Mouse (Mus musculus) C2C12 (cell line): ENCODE results near the gene Sugp1. TPM values are rescaled to one million over a fixed set of nuclear protein-coding genes. Genes with fewer than 3 reads are reported as not detected.

Source experiments
- H3K27me3 ChIP-seq: one replicate; pipeline ENCODE4 v1.6.1; 2011; ENCODE audit not compliant: control insufficient read depth, insufficient read depth, insufficient read length
- H3K36me3 ChIP-seq: one replicate; pipeline ENCODE4 v1.6.1; 2011; ENCODE audit not compliant: control insufficient read depth, insufficient read depth
- H3K4me3 ChIP-seq: one replicate; pipeline ENCODE4 v1.5.1; 2011; ENCODE audit warnings: mild to moderate bottlenecking, control low read depth; ENCODE audit not compliant: poor library complexity, insufficient read depth, severe bottlenecking
- H3K79me2 ChIP-seq: one replicate; pipeline ENCODE4 v1.6.1; 2011; ENCODE audit not compliant: control insufficient read depth, insufficient read depth
- H3K79me3 ChIP-seq: one replicate; pipeline ENCODE4 v1.6.1; 2011; ENCODE audit warnings: low read depth, control low read depth
- H3ac ChIP-seq: one replicate; pipeline ENCODE3; 2011; ENCODE audit warnings: low read depth; ENCODE audit not compliant: control insufficient read depth, insufficient read length
- CEBPB ChIP-seq: IDR thresholded peaks from one replicate; pipeline ENCODE4 v1.6.1; 2011; ENCODE audit warnings: low read depth, mild to moderate bottlenecking, control low read depth, moderate library complexity
- CTCF ChIP-seq: IDR thresholded peaks from one replicate; pipeline ENCODE4 v1.5.1; 2011; ENCODE audit not compliant: control insufficient read depth, insufficient read depth, insufficient read length
- FOSL1 ChIP-seq: IDR thresholded peaks from one replicate; pipeline ENCODE4 v1.8.0; 2011; ENCODE audit warnings: mild to moderate bottlenecking, low read length; ENCODE audit not compliant: poor library complexity, insufficient read depth, severe bottlenecking
- MAX ChIP-seq: IDR thresholded peaks from one replicate; pipeline ENCODE4 v1.6.1; 2011; ENCODE audit warnings: mild to moderate bottlenecking, control low read depth
- MYOD1 ChIP-seq: IDR thresholded peaks from one replicate; pipeline ENCODE4 v1.6.1; 2011; ENCODE audit warnings: low read depth; ENCODE audit not compliant: control insufficient read depth, insufficient read length
- MYOG ChIP-seq: IDR thresholded peaks from one replicate; pipeline ENCODE4 v1.6.1; 2011; ENCODE audit not compliant: control insufficient read depth, insufficient read length; ENCODE audit errors: extremely low read depth
- USF1 ChIP-seq: IDR thresholded peaks from one replicate; pipeline ENCODE4 v1.6.1; 2011; ENCODE audit warnings: low read depth, mild to moderate bottlenecking, control low read depth, moderate library complexity
- polyA plus RNA-seq: library from polyadenylated mRNA; unstranded; fragments of >200 nt; fragmentation: generic; extraction: Trizol; gene quantifications from one replicate; pipeline ENCODE4 v1.2.1, GENCODE M21; 2012; ENCODE audit warnings: missing spikeins

The Sugp1 gene
- polyA plus RNA-seq, 1 experiment: 28.2 TPM

- Histone ChIP-seq H3K36me3 (peaks cover 53% of the 10 kb centered on the region), H3K79me3 (no peaks in the 10 kb centered on the region), H3ac (no peak overlapping the region), H3K27me3 (no peaks in the 10 kb centered on the region), H3K4me3 (no peak overlapping the region), H3K79me2 (no peaks in the 10 kb centered on the region)
- no peak for TF ChIP-seq MYOG
- TF ChIP-seq MYOD1: no peak
- TF ChIP-seq FOSL1: no peak
- TF ChIP-seq MAX: no peak
- TF ChIP-seq CTCF: no peak
- no peak for TF ChIP-seq USF1
- TF ChIP-seq CEBPB: no peak
Observed at GRCm38 (mm10) chr8:70057721-70058120, 15.1 kb downstream of the Sugp1 start.

DNA sequence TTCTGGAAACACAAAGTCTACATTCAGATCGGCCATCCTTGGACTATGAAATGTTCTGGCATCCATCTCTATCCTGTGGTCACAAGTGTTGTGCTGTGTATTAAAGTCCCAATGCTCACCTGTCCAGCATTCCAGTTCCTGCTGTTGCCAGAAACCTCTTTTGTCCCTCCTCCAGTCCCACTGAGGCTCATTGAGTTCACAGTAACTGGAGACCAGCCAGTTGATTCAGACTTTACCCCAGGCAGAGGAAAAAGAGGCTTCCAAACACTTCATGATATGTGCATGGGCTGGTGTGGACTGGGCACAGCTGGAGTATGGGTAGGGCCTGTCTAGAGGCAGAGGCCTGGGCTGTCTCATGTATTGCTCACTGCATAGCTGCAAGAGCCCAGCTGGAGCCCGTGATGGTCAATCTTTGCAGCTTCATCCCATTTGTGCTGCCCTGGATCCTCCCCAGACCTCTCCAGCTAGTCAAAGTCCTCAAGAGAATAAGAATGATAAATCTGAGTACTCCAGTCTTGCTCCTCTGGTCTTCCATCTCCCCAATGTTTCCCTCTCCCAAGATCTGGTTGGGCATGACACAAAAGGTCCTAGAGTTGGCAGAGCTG is 29.3 kb downstream of the Sugp1 start:
- Histone ChIP-seq H3K36me3 (peaks cover 20% of the 10 kb centered on the region), H3K79me3 (no peaks in the 10 kb centered on the region), H3ac (no peak overlapping the region), H3K79me2 (no peaks in the 10 kb centered on the region), H3K4me3 (no peak overlapping the region), H3K27me3 (no peaks in the 10 kb centered on the region)
- TF ChIP-seq FOSL1 (no peak), MYOG (no peak), MAX (no peak), MYOD1 (no peak), USF1 (no peak)

GRCm38 (mm10) chr8:70072441-70073069 is 29.9 kb downstream of the Sugp1 start, which contains the start of gene Tm6sf2:
TSS of gene Tm6sf2 (plus strand) at chr8:70072924.
- H3K79me2 ChIP-seq: no peaks in the 10 kb centered on the region
- H3K4me3 ChIP-seq: no peak within 1 kb of the TSS
- TF ChIP-seq MAX: no peak
- no peak for TF ChIP-seq CEBPB
- TF ChIP-seq MYOD1: no peak
- no peak for TF ChIP-seq MYOG
- no peak for TF ChIP-seq FOSL1
- no peak for TF ChIP-seq USF1
- no peak for TF ChIP-seq CTCF
- peaks cover 20% of the 10 kb centered on the region for H3K36me3 ChIP-seq
- no peaks in the 10 kb centered on the region for H3K79me3 ChIP-seq
- H3ac ChIP-seq: no peak within 1 kb of the TSS
- H3K27me3 ChIP-seq: no peaks in the 10 kb centered on the region

GRCm38 (mm10) chr8:70073120-70073519 is 30.5 kb downstream of the Sugp1 start:
- no peaks in the 10 kb centered on the region for H3K79me3 ChIP-seq
- H3K36me3 ChIP-seq: peaks cover 20% of the 10 kb centered on the region
- H3ac ChIP-seq: no peak overlapping the region
- no peaks in the 10 kb centered on the region for H3K27me3 ChIP-seq
- H3K79me2 ChIP-seq: no peaks in the 10 kb centered on the region
- H3K4me3 ChIP-seq: no peak overlapping the region
- TF ChIP-seq CTCF (no peak), MYOD1 (no peak), MAX (no peak), FOSL1 (no peak), USF1 (no peak), CEBPB (no peak), MYOG (no peak)

DNA sequence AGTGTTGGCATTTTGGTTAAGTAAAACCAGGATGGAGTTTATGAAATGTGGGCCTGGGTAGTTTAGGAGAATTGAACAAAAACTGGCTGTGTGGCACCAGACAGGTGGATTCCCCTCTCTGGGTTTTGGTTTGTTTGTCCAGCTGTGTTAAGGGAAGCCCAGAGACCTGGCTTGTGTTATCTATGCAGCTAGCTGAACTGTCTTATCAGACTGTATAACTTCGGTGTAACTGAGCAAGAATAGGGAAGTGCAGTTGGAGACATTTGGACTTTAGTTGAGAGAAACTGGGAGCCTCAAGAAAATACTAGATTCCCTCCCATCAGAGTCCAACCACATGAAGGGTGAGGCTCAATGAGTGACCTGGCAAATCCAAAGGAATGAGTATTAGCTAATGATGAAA is 31.1 kb downstream of the Sugp1 start:
- Histone ChIP-seq H3ac (no peak overlapping the region), H3K4me3 (no peak overlapping the region), H3K79me2 (no peaks in the 10 kb centered on the region), H3K79me3 (no peaks in the 10 kb centered on the region), H3K27me3 (no peaks in the 10 kb centered on the region), H3K36me3 (peaks cover 20% of the 10 kb centered on the region)
- no peak for TF ChIP-seq CTCF
- TF ChIP-seq CEBPB: no peak
- no peak for TF ChIP-seq FOSL1
- no peak for TF ChIP-seq MAX
- TF ChIP-seq MYOD1: no peak

DNA sequence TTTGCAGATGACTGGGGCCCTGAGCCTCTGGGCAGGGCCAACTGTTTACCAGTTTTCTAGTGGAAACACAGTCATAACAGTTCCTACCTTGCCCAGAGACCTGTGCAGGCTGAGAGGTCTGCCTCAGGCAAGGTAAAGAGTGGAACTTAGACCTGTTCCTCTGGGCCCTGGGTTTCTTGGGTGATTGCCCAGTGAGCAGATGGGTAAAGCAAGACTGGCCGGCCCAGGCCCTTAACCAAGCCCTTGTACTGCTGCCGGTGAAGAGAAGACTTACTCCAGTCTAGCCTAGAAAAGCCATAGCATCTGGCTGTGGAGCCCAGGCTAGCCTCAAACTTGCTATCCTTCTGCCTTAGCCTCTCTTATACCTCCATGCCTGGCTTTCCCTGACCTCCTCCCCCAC is 39.4 kb downstream of the Sugp1 start:
- TF ChIP-seq MAX (no peak), MYOG (no peak), USF1 (no peak), CTCF (no peak), FOSL1 (no peak), MYOD1 (no peak), CEBPB (no peak)
- H3K79me3 ChIP-seq: no peaks in the 10 kb centered on the region
- H3K79me2 ChIP-seq: no peaks in the 10 kb centered on the region
- no peak overlapping the region for H3ac ChIP-seq
- peaks cover 26% of the 10 kb centered on the region for H3K27me3 ChIP-seq
- no peak overlapping the region for H3K4me3 ChIP-seq
- no peaks in the 10 kb centered on the region for H3K36me3 ChIP-seq
